Mouse (Mus musculus): ENCODE data around the gene Nedd8.

Nedd8 gene

GRCm38 (mm10) chr14:55617822-55618221 lies 54.1 kb downstream of the Nedd8 start, which contains the start of gene Rec8:
Rec8 (plus strand) TSS chr14:55618037.
- ATAC-seq (ENCODE audit: insufficient number of reproducible peaks, low FRiP score, low TSS enrichment) = peak; percentile 96

GRCm38 (mm10) chr14:55616844-55617243 lies 55.1 kb downstream of the Nedd8 start:
- no peak for ATAC-seq (ENCODE audit: insufficient number of reproducible peaks, low FRiP score, low TSS enrichment)

- ATAC-seq (ENCODE audit: insufficient number of reproducible peaks, low FRiP score, low TSS enrichment) = no peak
These were observed 56.0 kb downstream of the Nedd8 start for GRCm38 (mm10) chr14:55615876-55616275.

GRCm38 (mm10) chr14:55614565-55615178 lies 57.3 kb downstream of the Nedd8 start:
- ATAC-seq (ENCODE audit: insufficient number of reproducible peaks, low FRiP score, low TSS enrichment) = no peak

GRCm38 (mm10) chr14:55613346-55613745 lies 58.6 kb downstream of the Nedd8 start:
- ATAC-seq (ENCODE audit: insufficient number of reproducible peaks, low FRiP score, low TSS enrichment) = no peak

All from cerebellum, adult (tissue).